10 mouse cellular contexts compared by ENCODE assay signal in genomic region chr4:141295774-141296186, GRCm38 (mm10). TPM values are rescaled to one million over a fixed set of nuclear protein-coding genes. Genes with fewer than 3 reads are reported as not detected.
DNase-seq lines count a peak whose midpoint lies in the region; ATAC-seq lines count a peak whose summit lies in the region.
"Had no signal": no experiment of that assay in that cellular context is flagged by ENCODE, and none has a peak within 500 bp of the region (broad histone marks: within the 10 kb centered on the region; RNA-seq: fewer than 3 reads in every experiment).

No protein-coding gene starts in this region.

- ATAC-seq in kidney, embryonic 16.5 days (ENCODE audit: low FRiP score, low TSS enrichment): no peak
- ATAC-seq in forebrain, embryonic 12.5 days (ENCODE audit: low FRiP score): no peak
- no peak for ATAC-seq in liver, embryonic 13.5 days (ENCODE audit: low read depth)
- no peak for ATAC-seq in activated CD4-positive, CD25-positive, alpha-beta regulatory T cell, adult 4 months

- H3K36me3 ChIP-seq in kidney, embryonic 16.5 days (ENCODE audit: insufficient read depth, low read length): no peaks in the 10 kb centered on the region
- H3K36me3 ChIP-seq in forebrain, embryonic 12.5 days (replicated peaks): no peaks in the 10 kb centered on the region
- H3K36me3 ChIP-seq in liver, embryonic 13.5 days: no peaks in the 10 kb centered on the region

- peak overlapping the region; percentile 20 for H3K4me2 ChIP-seq in kidney, embryonic 16.5 days (replicated peaks; ENCODE audit: low read depth, low read length)
- H3K4me2 ChIP-seq in forebrain, embryonic 12.5 days: peak overlapping the region; percentile 40
- H3K4me2 ChIP-seq in liver, embryonic 13.5 days: peak overlapping the region; percentile 34

- peak overlapping the region; percentile 12; the same call in 1 of the 2 replicates for H3K9ac ChIP-seq in kidney, embryonic 16.5 days (replicated peaks; ENCODE audit: low read length)
- no peak overlapping the region for H3K9ac ChIP-seq in forebrain, embryonic 12.5 days
- no peak overlapping the region for H3K9ac ChIP-seq in liver, embryonic 13.5 days

- H3K27ac ChIP-seq in kidney, embryonic 16.5 days (ENCODE audit: low read length): no peak overlapping the region
- H3K27ac ChIP-seq in forebrain, embryonic 12.5 days: no peak overlapping the region
- no peak overlapping the region for H3K27ac ChIP-seq in liver, embryonic 13.5 days

- no peaks in the 10 kb centered on the region for H3K9me3 ChIP-seq in kidney, embryonic 16.5 days (ENCODE audit: low read length)
- no peaks in the 10 kb centered on the region for H3K9me3 ChIP-seq in forebrain, embryonic 12.5 days
- no peaks in the 10 kb centered on the region for H3K9me3 ChIP-seq in liver, embryonic 13.5 days (replicated peaks)
- H3K9me3 ChIP-seq: megakaryocyte, embryonic 14.5 days had no signal

- peaks cover 11% of the 10 kb centered on the region for H3K27me3 ChIP-seq in kidney, embryonic 16.5 days (ENCODE audit: insufficient read depth, low read length)
- peaks cover 80% of the 10 kb centered on the region for H3K27me3 ChIP-seq in forebrain, embryonic 12.5 days
- peaks cover 95% of the 10 kb centered on the region for H3K27me3 ChIP-seq in liver, embryonic 13.5 days

- H3K4me3 ChIP-seq in kidney, embryonic 16.5 days (ENCODE audit: low read length): no peak overlapping the region
- peak overlapping the region; percentile 22 for H3K4me3 ChIP-seq in forebrain, embryonic 12.5 days (replicated peaks)
- H3K4me3 ChIP-seq in liver, embryonic 13.5 days (replicated peaks): no peak overlapping the region
- H3K4me3 ChIP-seq: megakaryocyte, embryonic 14.5 days had no signal

- WGBS in kidney, embryonic 16.5 days: 9% methylated on average over 14 of the region's 15 CpGs
- 3% methylated on average over 15 of the region's 15 CpGs for WGBS in forebrain, embryonic 12.5 days
- 10% methylated on average over 14 of the region's 15 CpGs for WGBS in liver, embryonic 13.5 days (ENCODE audit: insufficient replicate concordance)

- no peak for DNase-seq in kidney, adult 9 months
- DNase-seq in liver, embryonic 13.5 days: no peak
- DNase-seq in thymus, postnatal 0 days (ENCODE audit: low spot score): peak; percentile 50
- DNase-seq in frontal cortex, postnatal 10 days (ENCODE audit: low spot score in 2 of 2): no peak
- DNase-seq in frontal cortex, postnatal 14 days (ENCODE audit: low spot score in 2 of 2): no peak
- DNase-seq: cerebellum, adult 2 months had no signal

- H3K4me1 ChIP-seq in kidney, embryonic 16.5 days (ENCODE audit: insufficient read depth, low read length): peaks cover 31% of the 10 kb centered on the region
- peaks cover 25% of the 10 kb centered on the region for H3K4me1 ChIP-seq in forebrain, embryonic 12.5 days
- peaks cover 18% of the 10 kb centered on the region; the same call in 1 of the 2 replicates for H3K4me1 ChIP-seq in liver, embryonic 13.5 days (replicated peaks)

RNA-seq across cellular contexts. Expression of gene Epha2, which starts 5.3 kb away (rescaled TPM):
- polyA plus RNA-seq in kidney, embryonic 16.5 days (2015; fragmentation: Nextera tagmentation; extraction: Ambion mirVana): 8.3 and 8.6 TPM in 2 replicates
- polyA plus RNA-seq in forebrain, embryonic 12.5 days (2016; fragmentation: Nextera tagmentation; extraction: Ambion mirVana): 1.9 and 2.0 TPM in 2 replicates
- 0.86 and 1.0 TPM in 2 replicates for polyA plus RNA-seq in liver, embryonic 13.5 days (2015; fragmentation: Nextera tagmentation; extraction: Ambion mirVana)
- 0.55 and 0.58 TPM in 2 replicates for polyA plus RNA-seq in thymus, postnatal 0 days (2015; fragmentation: Nextera tagmentation; extraction: Ambion mirVana)
- not detected for polyA plus RNA-seq in activated CD4-positive, CD25-positive, alpha-beta regulatory T cell, adult 4 months (2017; shearing (Covaris generic))

RNA-seq across cellular contexts. Expression of gene Arhgef19, which starts 56.5 kb away (rescaled TPM):
- 9.6 and 11.2 TPM in 2 replicates for polyA plus RNA-seq in kidney, embryonic 16.5 days (2015; fragmentation: Nextera tagmentation; extraction: Ambion mirVana)
- 1.9 and 2.6 TPM in 2 replicates for polyA plus RNA-seq in forebrain, embryonic 12.5 days (2016; fragmentation: Nextera tagmentation; extraction: Ambion mirVana)
- 1.0 and 1.1 TPM in 2 replicates for polyA plus RNA-seq in liver, embryonic 13.5 days (2015; fragmentation: Nextera tagmentation; extraction: Ambion mirVana)
- 0.29 and 0.39 TPM in 2 replicates for polyA plus RNA-seq in thymus, postnatal 0 days (2015; fragmentation: Nextera tagmentation; extraction: Ambion mirVana)
- not detected for polyA plus RNA-seq in activated CD4-positive, CD25-positive, alpha-beta regulatory T cell, adult 4 months (2017; shearing (Covaris generic))
